Mouse (Mus musculus) adrenal gland, adult 18-20 months (tissue): ENCODE results near the gene Eif2s2. TPM values are rescaled to one million over a fixed set of nuclear protein-coding genes. Genes with fewer than 3 reads are reported as not detected.
A peak's percentile ranks its signal among the peaks of the same experiment; 100 is the strongest.
"Not testable (repeated sequence)": the region's sequence is repeated elsewhere in the genome, so short reads cannot be mapped to it uniquely, and the experiment has no call there.

Experiments used
- DNase-seq, 2 experiments: peaks; one replicate each; pipeline ENCODE4 v3.0.0; 2021 to 2022; ENCODE audit warnings: low spot score in 2 of 2
- total RNA-seq, 2 experiments: library from RNA; stranded (reverse); gene quantifications; 1 replicate in 1 of 2; 2 replicates in 1 of 2; pipeline ENCODE4 v1.2.3; 2021

Eif2s2 gene
- total RNA-seq, 2 experiments from 2014 or later: 117 to 152 TPM

DNA sequence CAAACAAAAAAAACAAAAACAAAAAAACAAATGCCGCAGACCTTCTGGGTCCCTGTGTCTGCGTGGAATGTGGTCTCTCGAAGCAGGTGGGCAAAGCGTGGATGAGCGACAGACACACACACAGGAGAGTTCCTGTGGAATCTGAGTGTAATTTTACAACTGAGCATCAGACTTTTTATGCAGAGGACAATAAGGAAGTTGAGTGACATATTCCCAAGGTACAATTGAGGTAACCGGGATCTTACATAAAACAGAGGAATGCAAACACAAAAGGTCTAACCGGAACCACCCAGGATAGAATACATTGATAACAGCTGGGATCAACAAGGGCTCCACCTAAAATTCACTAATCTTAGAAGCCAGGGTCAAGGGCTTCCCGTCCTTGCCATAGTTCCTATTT, 6.3 kb upstream of the Eif2s2 start:
- not testable (repeated sequence) for DNase-seq

DNA sequence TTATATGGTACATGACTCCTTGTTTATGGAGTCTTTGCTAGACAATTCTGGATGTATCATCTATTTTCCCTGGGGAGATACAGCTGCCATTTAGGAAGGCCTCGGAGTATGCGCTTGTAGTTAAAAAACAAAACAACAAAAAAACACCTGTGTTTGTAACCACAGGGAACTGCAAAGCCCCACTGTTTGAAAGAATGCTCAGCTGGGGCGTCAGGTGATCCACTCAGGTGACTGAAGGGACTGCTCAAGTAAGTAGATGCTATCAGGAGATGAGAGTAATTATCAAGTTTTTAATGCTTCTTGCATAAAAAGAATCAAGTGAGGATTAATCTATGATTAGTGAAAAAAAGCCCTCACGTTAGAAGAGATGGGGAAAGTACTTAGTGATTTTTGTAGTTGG, 813 bp upstream of the Eif2s2 start:
- DNase-seq: no peak

DNA sequence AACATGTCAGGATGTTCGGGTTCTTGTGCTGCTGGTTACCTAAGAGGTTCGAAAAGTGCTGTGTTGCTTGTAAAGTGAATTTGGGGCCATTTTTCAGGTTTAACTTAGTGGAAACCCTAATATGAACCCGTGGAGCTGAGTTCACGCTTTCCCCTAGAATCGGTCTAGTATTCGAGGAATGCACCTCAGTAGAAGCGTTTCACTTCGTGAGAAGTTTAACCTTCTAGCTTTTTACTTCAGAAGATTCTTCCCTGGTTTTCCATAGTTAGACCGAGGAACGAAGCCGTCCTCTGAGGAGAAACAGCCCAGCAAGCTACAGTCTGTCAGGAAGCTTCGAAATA, 280 bp upstream of the Eif2s2 start:
- DNase-seq: no peak

DNA sequence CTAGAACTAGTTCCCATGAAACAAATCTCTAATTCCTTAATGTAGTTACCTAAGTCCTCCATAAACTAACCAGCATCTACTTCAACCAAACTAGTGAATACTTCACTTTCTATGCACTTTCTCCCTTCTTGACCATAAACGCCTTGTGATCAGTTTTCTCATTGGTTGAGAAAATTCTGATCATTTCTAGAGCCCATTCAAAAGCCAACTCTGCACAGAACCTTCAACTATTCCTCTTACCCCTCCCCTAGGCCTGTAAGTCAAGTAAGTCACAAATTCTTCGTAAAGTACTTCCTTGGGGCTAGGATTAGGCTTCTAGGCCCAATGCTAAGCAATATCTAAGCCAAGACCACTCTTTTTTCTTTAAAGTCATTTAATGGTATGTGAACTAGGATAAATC, 1.1 kb downstream of the Eif2s2 start:
- DNase-seq: no peak

DNA sequence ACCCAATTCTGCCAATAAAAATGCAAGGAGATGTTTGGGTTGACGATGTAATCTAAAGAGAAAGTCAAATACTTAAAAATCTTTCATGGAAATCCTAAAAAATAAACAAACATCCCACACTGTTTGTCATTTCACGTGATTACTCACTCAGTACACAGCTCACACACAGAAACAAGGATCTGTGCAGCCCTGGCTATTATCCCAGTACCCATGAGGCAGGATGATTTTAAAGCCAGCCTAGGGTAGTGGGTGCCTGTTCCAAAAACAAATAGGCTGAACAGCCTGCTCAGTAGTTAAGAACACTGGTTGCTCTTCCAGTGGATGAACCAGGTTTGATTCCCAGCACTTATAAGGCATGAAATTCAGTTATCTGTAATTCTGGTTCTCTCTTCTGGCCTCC, 16.1 kb downstream of the Eif2s2 start:
- no peak for DNase-seq

- no peak for DNase-seq
Measured at GRCm38 (mm10) chr2:154869954-154870641, 22.6 kb downstream of the Eif2s2 start.

DNA sequence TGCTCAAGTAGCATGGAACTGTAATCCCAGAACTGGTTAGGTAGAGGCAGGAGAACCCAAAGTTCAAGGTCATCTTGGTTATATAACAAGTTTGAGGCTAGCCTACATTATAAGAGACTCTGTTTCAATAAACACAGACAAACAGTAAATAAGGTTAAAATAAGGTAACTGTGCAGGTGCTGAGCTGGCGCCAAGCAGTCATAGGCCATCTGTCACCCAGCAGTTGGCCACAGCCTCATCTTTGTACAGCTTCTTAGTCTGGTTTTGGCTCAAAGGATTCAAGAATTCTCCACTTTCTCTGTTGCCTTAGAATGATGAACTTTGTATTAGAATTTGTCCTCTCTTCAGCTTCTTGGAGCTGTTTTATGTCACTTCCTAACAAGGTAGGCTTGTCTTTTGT, 24.6 kb downstream of the Eif2s2 start:
- DNase-seq: no peak

- DNase-seq: no peak
Measured at GRCm38 (mm10) chr2:154865696-154866095, 27.0 kb downstream of the Eif2s2 start.

GRCm38 (mm10) chr2:154863672-154864071, 29.1 kb downstream of the Eif2s2 start:
- no peak for DNase-seq

DNA sequence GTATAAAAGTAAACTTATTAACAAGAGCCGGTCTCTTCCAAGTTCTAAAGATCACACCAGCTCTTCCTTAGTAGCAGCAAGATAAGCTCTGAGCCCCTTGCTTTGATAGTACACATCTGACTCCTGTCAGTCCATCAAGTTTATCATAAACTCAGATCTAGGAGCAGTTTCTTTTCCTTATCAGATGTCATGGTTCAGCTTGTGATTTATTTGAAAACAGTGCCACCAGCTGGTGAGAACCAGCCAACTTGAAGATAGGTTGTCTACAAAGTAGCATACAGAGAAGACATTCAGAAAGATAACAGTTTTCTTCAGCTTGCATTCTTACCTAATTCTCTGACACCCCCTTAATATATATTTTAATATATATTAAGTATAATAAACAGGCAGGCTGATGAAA, 37.4 kb downstream of the Eif2s2 start:
- DNase-seq: peak; percentile 46 to 58

- no peak for DNase-seq
Measured at GRCm38 (mm10) chr2:154848086-154848485, 44.6 kb downstream of the Eif2s2 start.

GRCm38 (mm10) chr2:154836537-154836936, 56.2 kb downstream of the Eif2s2 start:
- no peak for DNase-seq

- no peak for DNase-seq
Measured at GRCm38 (mm10) chr2:154834149-154834865, 58.4 kb downstream of the Eif2s2 start.

DNA sequence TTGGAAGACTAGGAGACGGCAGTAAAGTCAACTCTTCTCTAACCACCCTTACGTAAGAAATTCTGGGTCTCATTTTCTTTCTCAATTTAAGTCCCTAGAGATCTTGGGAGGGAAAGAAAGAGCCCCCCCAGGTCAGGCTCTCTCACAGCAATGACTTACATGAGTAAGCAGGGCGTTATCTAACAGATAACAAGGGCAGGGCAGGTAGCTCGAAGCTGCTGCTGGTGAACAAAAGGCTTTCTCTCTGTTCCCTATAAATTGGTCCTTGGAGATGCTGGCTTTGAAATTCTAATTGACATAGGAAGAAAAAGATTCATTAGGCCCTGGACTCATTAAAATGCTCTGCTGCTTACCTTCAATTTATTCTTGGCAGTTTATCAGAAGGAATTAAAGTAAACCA, 60.3 kb downstream of the Eif2s2 start:
- no peak for DNase-seq

- no peak for DNase-seq
Measured at GRCm38 (mm10) chr2:154827521-154827920, 65.2 kb downstream of the Eif2s2 start.

DNA sequence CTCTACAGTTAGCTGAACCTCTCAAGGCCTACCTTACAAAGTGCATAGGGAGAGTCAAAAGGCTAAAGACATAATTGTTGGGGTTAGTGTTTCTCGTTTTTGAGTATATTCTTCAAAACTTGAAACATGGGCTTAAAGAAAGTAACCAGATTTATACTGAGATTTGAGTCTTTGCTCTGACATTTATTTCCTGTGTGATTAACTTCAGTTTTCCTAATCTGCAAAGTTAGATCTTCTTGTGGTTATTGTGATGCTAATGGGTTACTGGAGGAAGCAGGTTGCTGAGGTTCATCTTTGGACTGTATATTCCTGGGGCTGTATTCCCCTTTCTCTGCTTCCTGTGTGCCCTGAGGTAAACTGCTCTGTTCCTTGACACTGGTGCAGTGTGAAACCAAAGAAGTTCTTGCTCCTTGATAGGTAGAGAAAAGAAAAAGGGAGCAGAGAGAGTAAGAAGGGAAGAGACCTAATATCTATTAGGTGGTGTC, 66.6 kb downstream of the Eif2s2 start:
- DNase-seq: no peak

Other genes with a start within 250 kb of the Eif2s2 start
- gene Chmp4b, start 241.2 kb downstream of the Eif2s2 start, total RNA-seq: 100 to 1,000 TPM; 206 to 285 TPM
- not detected for gene Gm14214, start 122.9 kb downstream of the Eif2s2 start, total RNA-seq
- 100 to 1,000 TPM; 190 to 194 TPM for gene Raly, start 101.8 kb downstream of the Eif2s2 start, total RNA-seq
- not detected for gene a, start 101.5 kb downstream of the Eif2s2 start, total RNA-seq
- 1 to 10 TPM; 2.1 to 6.0 TPM for gene Gm14226, start 125.3 kb upstream of the Eif2s2 start, total RNA-seq
- 10 to 100 TPM; 30.9 to 36.0 TPM for gene Ahcy, start 181.6 kb upstream of the Eif2s2 start, total RNA-seq
- 10 to 100 TPM; 44.8 to 48.0 TPM for gene Itch, start 240.6 kb upstream of the Eif2s2 start, total RNA-seq